Mouse (Mus musculus): ENCODE data around the gene Asic3.

GRCm38 (mm10) chr5:24364963-24365362 lies 48.2 kb upstream of the Asic3 start:
- TF ChIP-seq POLR2A (IDR thresholded peaks at IDR 0.05; ENCODE audit: insufficient read length, low read depth) = no peak
- TF ChIP-seq MYOG (IDR thresholded peaks at IDR 0.05; ENCODE audit: control insufficient read depth in 1 of 3, insufficient read depth in 1 of 3, insufficient read length in 2 of 3, low read depth in 2 of 3) = no peak
- TF ChIP-seq MYOD1 (IDR thresholded peaks at IDR 0.05; ENCODE audit: control insufficient read depth in 1 of 3, insufficient read length in 2 of 3, low read depth in 2 of 3) = no peak
- no peak for TF ChIP-seq USF1 (IDR thresholded peaks at IDR 0.05; ENCODE audit: low read depth)
- TF ChIP-seq SRF (IDR thresholded peaks at IDR 0.05; ENCODE audit: control insufficient read depth, insufficient read length, low read depth) = no peak
- TF ChIP-seq E2F4 (IDR thresholded peaks at IDR 0.05; ENCODE audit: insufficient read depth) = no peak
- no peak for TF ChIP-seq MAX (IDR thresholded peaks at IDR 0.05; ENCODE audit: low read depth)
- no peak for TF ChIP-seq TCF12 (IDR thresholded peaks at IDR 0.05; ENCODE audit: insufficient read depth, poor library complexity, severe bottlenecking)
- TF ChIP-seq POLR2AphosphoS2 (IDR thresholded peaks at IDR 0.05; ENCODE audit: insufficient read length, low read depth) = no peak
- TF ChIP-seq CEBPB (IDR thresholded peaks at IDR 0.05; ENCODE audit: insufficient read depth, poor library complexity, severe bottlenecking) = no peak

Measured in myocyte (in vitro differentiated cells).